Mouse (Mus musculus) retina, embryonic 14.5 days (tissue): ENCODE measurements around the gene Astn2.

ENCODE experiments used
- DNase-seq: peaks from one replicate; pipeline ENCODE4 v3.0.0-alpha.2; 2015; ENCODE audit warnings: low spot score

Gene Astn2

GRCm38 (mm10) chr4:65839550-65840000 lies 564.8 kb downstream of the Astn2 start:
- no peak for DNase-seq

DNA sequence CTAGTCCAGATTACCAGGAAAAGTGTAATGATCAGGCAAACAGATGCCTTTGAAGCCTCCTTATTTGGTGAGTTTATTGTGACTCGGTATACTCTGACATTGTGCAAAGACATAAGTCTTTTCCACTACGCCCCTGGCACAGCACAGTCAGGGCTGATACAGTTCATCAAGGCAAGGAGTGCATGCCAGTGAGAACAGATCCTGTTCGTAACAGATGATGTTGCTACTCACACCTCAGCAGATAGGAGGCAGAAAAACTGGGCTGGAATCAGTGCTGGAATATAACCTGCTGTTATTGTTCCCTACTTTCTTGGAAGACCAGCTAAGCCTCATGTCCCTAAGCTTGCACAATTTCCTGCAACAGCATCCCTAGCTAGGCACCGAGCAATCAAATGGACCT lies 565.6 kb downstream of the Astn2 start:
- DNase-seq = no peak

- DNase-seq = no peak
Measured at GRCm38 (mm10) chr4:65832971-65833370, 571.4 kb downstream of the Astn2 start.

DNA sequence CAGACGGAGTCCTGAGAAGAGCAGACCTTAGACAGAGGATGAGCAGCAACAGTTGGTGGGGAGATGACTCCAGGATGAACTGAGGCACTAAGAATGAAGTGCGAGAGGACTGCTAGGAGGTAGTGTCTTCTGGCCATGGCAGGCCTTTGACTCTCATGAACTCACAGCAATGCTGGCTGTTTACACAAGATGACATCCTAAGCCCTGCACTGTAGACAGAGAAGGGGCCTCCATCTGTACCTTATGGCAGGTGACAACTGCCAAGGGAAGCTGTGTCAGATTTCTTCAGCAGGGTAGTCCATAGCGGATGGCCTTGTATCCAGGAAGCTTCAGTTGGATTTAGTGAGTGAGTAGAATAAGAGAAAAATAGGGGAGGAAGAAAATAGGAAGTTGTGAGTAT lies 572.5 kb downstream of the Astn2 start:
- no peak for DNase-seq

DNA sequence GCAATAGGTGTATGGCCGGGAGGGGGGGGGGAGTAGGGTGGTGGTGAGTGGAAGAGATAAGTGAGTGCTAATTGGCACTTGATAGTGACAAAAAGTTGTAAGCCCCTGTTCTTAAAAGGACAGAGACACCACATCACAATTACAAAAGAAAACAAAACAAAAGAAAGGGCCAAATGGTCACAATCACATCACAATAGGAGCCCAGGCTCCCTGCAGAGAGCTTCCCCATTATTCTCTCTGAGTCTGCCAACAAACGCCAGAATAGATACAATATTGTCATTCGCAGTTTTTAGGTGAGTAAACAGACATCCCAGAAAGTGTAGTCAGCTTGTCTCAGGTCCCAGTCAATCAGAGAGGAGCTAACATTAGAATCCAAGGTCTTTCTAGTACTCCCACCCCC lies 573.9 kb downstream of the Astn2 start:
- DNase-seq = peak; percentile 68

DNA sequence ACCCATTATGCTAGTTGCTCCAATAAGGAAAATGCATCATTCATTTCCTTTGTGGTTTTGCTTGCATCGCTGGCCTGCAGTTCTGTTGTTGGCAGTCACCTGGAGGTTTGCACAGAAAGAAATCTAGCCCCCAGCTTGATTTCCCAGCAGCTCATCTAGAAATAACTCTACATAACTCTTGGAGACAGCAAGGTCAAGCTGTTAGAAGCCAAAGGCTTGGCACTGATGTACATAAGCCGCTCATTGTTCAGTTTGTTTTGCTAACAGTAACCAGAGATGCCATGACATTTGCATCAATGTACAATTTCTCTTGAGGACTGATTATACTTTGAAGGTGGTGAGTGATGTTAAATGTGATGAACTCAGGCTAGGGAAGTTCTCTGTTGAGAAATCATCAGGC lies 583.3 kb downstream of the Astn2 start:
- no peak for DNase-seq

GRCm38 (mm10) chr4:65820236-65820635 lies 584.2 kb downstream of the Astn2 start:
- DNase-seq = no peak

- no peak for DNase-seq
Measured at GRCm38 (mm10) chr4:65819835-65820234, 584.6 kb downstream of the Astn2 start.

DNA sequence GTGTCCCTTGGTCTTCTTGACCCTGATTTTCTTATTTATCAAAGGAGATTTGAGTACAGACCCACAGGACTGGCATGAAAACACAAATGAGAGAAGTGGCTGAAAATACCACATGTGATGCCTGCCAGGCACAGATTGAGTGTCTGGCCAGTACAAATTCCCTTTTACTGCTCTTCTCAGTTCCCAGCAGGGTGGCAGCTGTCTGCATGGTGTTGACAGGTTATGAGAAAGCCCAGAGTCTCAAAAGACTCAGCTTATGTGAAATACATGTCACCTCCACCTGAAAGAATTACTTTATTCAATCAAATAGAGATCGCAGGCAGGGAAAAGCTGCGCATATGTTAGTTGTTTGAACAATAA lies 590.3 kb downstream of the Astn2 start:
- DNase-seq = no peak

DNA sequence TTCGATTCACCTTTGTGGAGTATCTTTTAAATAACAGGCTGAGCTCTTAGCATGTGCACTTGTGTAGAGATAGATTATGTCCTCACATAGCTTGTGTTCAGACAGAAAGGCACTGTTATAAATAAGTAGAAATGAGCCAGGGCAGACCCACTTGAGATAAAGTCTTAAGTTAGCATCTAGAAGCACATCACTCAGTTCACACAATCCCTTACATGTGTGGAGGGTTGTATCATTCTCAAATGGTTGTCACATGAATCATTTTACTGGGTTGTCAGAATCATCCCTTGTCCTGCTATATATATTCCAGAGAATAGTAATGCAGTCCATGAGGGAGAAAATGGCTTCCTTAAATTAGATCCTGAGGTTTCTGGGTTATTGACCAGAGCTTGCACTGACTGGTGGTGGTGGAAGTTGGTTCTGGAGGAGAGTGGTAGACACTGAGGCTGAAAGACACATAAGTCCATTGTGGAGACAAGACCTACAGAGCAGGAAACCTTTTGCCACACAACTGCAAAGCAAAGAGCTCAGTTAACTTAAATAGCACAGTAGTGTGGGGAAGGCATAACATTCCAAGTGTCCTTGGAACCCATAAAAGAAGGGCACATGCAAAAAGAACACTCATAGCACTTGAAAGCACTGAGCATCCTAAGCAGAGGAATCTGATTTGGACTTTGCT lies 590.8 kb downstream of the Astn2 start:
- DNase-seq = no peak

GRCm38 (mm10) chr4:65807341-65807740 lies 597.1 kb downstream of the Astn2 start:
- DNase-seq = no peak

- DNase-seq = no peak
Measured at GRCm38 (mm10) chr4:65801204-65801603, 603.2 kb downstream of the Astn2 start.

- DNase-seq = peak; percentile 28
Measured at GRCm38 (mm10) chr4:65791051-65791450, 613.4 kb downstream of the Astn2 start.

GRCm38 (mm10) chr4:65773368-65774010 lies 630.9 kb downstream of the Astn2 start:
- no peak for DNase-seq

DNA sequence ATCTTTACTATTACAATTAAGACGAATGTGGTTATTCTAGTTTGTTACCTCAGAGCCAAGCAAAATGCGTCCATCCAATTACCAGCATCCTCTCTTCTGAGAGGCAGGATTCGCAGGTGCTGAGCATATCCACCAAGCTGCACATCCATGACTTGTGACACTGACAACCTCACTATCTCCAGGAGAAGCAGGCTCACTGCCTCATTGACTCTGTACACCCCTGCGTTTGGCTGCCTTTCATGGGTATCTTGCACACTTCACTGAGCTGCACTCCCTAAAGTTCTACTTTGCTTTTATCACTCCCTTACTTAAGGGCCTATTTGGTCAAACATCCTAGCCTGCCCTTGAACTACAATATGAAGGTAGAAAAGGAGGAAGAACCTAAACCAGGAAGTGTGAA lies 633.5 kb downstream of the Astn2 start:
- DNase-seq = no peak

- DNase-seq = no peak
Measured at GRCm38 (mm10) chr4:65767919-65768318, 636.5 kb downstream of the Astn2 start.

GRCm38 (mm10) chr4:65767431-65767830 lies 637.0 kb downstream of the Astn2 start:
- DNase-seq = no peak

GRCm38 (mm10) chr4:65765312-65765711 lies 639.1 kb downstream of the Astn2 start:
- DNase-seq = no peak

GRCm38 (mm10) chr4:65764275-65764674 lies 640.1 kb downstream of the Astn2 start:
- no peak for DNase-seq

GRCm38 (mm10) chr4:65763823-65764222 lies 640.6 kb downstream of the Astn2 start:
- no peak for DNase-seq

DNA sequence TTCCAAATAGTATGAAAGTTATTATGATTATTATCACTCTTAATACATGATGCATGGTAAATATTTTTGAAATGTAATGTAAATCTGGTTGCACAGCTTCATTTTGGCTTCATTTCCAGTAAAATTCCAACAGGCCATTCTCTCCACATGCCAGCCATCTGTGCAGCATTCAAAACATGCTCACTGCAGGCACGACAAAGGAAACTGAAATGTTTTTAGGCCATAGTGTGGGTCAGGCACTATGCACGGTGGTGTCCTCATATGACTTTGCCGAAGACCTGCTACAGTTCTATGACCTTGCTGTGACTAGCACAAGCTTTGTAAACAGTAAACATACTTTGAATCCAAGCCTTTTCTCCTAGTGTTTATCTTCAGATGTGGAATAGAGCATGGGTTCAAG lies 642.3 kb downstream of the Astn2 start:
- no peak for DNase-seq

DNA sequence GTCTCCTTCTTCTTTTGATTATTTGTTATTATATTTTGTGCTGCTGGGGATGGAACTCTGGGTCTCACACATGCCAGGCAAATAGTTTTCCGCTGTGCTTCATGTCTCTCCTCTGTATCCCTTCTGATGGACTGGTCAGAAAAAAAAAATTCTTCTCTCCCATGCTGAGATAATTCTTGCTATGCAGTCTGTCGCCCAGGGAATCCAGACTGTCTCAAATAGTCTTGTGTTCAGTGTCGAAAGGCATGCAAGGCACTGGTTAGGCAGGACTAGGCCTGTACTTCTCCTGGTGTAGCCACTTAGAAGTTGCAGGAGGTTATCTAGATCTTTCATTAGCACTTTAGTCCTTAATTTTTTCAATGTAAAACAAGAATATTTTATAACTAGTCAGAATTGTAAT lies 642.8 kb downstream of the Astn2 start:
- DNase-seq = no peak

- DNase-seq = no peak
Measured at GRCm38 (mm10) chr4:65758875-65759201, 645.6 kb downstream of the Astn2 start.
